Mouse (Mus musculus) gastrocnemius, postnatal 10 days (tissue): ENCODE data around the gene Camkmt. TPM values are rescaled to one million over a fixed set of nuclear protein-coding genes. Genes with fewer than 3 reads are reported as not detected.

Experiments used
- DNase-seq: peaks from one replicate; pipeline ENCODE4 v3.0.0; 2021; ENCODE audit warnings: mixed read lengths
- total RNA-seq, 2 experiments: library from RNA; stranded (reverse); gene quantifications; 2 replicates each; pipeline ENCODE4 v1.2.3; 2021

Gene Camkmt
- total RNA-seq, 2 experiments from 2014 or later: 1.6 to 2.8 TPM

DNA sequence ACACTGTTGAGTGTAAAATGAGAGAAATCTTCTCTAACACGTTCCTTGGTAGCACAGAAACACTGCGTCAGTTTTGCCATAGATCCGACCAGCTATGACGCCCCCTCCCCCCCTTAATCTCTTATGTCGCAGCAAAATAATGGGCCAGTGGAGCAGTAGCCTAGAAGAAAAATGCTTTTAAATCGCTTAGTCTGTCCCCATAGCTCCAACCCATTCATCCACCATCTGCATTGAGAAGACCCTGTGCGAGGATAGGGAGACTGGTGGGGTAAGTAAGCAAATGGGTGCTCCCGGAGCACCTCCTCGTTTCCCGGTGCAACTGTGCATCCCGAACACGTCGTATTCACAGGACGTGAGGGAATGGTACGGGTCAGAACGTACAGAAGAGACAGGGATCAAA lies 731 bp upstream of the Camkmt start:
- no peak for DNase-seq

DNA sequence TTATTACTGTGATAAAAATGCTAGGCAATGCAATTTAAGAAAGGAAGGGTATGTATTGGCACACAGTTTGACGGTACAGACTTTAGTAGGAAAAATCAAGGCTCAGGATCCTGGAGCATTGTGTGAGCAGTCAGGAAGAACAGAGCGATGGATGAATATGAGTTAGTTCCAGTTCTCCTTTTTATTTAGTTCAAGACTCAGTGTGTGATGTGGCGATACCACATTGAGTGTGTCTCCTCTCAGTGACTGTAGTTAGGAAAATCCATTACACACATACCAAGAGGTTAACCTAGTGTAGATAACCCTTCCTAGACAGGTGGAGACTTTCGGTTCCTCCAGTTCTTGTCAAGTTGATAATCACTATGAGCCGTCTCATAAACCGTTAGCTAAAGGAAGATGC lies 1.4 kb downstream of the Camkmt start:
- DNase-seq: no peak

DNA sequence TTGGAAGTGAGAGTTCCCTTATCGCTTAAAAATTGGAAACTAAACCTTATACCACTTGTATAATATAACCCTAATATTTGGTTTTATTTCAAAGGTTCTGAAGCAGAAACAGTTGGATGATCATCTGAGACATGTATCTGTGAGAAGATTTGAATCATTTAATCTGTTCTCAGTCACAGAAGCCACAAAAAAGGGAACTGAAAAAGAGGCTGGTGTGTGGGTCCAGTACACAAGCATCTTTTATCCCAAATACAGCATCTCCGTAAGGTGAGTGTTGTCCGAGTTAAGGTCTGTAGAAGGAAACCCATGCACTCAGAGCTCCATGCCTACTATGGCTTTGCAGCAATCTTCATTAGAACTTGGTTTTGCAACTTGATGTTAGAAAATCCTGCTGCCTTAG lies 6.0 kb downstream of the Camkmt start:
- no peak for DNase-seq

DNA sequence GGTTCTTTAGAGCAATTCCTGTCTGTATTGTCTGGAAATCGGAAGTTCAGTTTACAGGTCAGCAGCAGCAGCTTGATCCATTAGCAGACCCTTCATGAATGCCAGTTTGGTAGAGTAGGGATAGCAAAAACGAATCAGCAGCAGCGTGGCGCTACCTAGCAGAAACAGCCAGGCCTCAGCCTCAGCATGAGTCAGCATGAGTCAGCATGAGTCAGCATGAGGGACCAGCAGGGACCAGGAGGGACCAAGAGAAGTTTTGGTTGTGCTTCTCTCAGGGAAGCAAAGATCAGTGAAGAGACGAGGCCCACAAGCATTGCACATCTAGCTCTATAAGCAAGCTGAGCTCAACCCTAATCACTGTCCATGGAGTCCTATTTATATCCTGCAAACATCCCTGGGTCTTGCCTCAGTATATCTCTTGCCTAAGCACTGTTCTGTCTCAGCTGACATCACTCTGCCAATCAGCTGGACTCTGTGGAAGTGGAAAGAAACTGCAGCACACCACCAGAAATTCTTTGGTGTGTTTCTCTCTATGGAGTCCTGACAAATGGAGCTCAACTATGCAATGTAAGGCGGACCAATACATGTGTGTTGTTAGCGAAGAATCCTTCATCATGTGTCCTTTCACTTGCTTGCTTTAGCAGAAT lies 8.4 kb downstream of the Camkmt start:
- DNase-seq: no peak

DNA sequence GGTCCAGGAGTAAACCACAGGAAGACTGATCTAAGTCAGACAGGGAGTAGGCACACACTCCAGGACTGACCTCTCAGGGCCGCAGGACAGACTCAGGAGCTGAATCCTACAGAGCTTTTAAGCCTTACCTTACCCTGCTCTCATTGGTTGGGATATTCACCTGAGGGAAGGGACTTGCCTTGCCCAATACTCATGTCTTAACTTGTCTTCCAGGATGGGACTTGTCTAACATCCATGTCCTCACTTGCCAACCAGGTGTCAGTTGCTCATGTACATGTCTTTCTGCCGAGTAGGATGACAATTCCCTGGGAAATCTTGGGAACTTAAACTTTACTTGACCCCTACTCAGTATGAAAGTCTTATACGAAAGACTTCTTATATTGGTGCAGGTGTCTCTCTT lies 9.9 kb downstream of the Camkmt start:
- no peak for DNase-seq

DNA sequence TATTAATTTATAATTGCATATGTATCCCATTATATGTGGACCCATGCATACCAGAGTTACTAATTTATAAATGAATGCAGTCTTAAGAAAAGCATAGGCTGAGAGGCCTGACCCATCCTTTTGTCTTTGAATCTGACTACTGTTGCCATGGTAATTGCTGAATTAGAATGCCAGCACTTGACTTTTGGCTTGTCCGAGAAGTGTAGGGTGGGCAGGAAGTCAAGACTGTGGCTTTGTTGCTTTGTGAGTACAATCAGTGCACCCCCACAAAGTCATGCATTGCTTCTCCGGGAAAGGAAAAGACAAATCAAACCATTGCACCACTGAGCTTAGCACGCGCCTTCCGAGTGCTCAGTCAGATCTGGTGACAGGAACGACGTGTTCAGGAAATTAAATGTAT lies 11.4 kb downstream of the Camkmt start:
- DNase-seq: no peak

DNA sequence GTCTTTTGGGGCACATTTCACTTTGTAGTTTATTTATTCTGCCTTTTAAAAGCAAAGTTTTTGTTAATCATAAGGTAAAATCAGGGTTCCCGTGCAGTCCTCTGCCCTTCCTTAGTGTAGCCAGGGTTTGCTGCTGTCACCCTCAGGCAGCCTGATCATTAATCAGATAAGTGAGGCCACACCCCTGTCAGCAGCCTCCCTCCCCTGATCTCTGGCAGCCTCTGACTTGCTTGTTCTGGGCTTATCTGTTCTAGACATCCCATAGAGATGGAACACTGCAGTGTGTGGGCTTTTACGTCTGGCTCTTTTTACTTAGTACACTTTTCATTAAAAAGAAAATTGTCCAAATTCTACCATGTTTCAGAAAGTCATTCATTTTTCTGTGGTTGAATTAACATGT lies 13.0 kb downstream of the Camkmt start:
- DNase-seq: no peak

DNA sequence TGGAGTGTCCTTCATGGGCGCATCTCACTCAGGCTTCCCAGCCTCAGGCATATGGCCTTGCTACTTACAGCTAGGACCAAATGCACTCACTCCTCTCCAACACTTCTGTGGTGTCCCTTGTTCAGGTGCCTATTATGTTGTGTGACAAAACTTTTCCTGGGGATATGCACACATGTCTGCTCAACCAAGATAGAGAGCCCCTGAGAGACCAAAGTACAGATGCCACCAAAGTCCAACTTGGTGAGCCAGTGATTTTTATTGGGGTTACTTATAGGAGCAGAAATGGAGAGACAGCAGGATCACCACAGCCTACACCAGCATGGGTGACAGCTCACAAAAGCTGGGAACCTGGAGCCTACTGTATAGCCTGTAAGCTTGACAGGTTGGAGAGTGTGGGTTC lies 20.3 kb downstream of the Camkmt start:
- DNase-seq: no peak

DNA sequence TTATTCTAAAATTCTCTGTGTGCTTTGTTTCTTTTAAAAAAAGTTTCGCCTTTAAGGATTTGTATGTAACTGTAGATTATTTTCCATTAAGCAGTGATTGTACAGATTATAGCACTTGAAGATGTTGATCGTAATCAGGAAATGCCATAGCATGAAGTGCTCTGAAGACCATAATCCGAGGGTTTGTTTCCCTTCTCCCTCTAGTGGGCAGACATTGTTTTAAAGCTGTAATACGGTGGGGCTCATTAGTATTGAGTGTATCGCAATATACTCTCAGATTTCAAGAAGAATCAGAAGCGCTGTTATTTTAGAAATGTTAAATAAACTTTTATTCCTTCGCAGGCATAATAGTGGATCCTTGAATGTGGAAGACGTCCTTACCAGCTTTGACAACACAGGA lies 23.1 kb downstream of the Camkmt start:
- no peak for DNase-seq

DNA sequence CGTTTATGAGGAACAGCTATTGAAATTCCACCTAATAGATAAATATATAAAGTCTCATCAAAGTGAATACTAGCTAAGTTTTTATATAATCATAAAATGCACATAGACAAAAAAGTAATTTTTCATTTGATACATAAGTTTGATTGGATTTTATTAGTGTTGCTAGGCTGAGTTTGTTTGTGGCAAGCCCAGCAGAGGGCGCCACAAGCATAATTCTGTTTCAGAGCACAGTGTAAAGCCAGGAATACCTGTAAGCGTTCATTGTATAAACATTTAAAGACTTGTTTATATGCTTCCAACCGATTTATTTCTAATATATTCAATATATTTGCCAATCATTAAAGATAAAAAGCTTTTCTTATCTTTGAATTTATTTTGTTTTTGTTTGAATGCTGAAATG lies 26.3 kb downstream of the Camkmt start:
- peak; percentile 66 for DNase-seq

DNA sequence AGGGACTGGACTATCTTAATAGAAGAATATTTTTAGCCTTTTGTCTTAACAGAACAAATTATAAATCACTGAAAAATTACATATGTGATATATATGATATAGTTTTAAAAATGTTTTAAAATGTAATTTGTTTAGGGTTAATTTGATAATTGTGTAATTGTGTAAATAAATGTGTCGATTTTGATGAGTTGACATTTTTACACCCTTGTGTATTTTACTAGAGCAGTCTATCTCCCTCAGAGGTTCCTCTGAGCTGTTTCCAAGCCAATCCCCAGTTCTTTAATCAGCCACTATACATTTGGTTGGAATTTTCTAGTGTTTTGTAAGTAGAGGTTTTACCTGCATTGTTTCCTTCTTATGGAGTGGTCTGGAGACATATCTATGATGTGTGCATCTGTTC lies 48.0 kb downstream of the Camkmt start:
- no peak for DNase-seq

DNA sequence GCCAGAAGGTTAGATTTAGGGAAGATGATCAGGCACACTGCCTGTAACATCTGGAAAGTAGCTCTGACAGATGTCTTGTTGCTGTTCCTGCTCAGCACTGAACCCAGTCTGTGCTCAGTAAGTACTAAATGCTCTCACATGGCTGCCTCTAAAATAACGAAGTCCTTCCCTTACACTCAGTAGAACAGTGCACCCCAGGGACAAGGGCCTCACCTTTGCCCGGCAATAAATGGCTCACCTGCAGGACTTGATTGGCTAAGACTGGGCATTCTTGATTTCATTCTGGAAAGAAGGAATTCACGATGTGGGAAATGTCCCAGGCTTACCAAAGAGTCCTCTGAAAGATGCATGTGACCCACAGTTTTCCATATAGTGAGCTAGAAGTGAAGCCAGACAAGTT lies 51.3 kb downstream of the Camkmt start:
- DNase-seq: no peak

DNA sequence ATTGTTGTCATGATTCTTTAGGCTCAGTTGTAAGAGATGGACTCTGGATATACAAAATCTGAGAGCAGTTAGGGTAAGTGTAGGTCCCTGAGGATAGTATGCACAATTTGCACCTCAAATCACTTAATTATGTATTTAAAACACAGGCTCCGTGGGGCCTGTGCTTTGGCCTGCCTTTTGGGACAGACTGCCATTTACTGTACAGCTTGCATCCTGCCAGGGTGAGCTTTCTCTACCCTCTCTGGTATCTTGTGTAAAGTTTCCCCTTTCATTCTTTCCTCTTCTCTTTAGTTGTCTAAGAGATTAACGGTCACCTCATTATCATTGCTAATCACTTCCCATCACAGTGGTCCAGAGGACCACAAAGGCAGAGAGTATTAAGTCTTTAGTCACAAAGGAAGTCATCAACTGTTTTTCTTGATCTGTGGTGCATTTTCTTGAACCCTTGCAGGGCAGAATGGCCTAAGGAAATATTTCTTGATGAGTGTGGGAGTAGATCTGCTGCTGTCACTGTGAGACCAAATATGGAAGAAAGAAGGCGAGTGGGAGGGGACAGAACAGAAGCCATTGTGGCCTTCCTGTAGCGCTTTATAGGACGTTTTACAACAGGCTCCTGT lies 52.3 kb downstream of the Camkmt start:
- no peak for DNase-seq

DNA sequence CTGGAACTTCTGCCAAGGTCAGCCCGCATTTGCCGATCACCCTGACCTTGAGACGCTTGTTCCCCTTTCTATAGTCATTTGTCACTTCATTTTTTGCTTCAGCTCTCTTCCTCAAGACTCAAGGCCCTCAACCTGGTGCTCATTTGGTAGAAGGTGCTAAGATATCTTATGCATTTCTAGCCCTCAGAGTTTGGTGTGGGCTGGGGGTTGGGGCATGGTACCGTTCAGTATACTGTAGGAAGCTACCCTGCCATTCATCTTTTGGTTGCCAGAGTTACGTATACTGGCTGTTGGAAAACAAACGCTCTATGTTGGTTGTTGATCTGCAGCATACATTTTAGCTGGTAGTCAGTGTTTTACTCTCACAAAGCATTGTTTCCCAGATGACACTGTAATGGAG lies 53.8 kb downstream of the Camkmt start:
- no peak for DNase-seq

DNA sequence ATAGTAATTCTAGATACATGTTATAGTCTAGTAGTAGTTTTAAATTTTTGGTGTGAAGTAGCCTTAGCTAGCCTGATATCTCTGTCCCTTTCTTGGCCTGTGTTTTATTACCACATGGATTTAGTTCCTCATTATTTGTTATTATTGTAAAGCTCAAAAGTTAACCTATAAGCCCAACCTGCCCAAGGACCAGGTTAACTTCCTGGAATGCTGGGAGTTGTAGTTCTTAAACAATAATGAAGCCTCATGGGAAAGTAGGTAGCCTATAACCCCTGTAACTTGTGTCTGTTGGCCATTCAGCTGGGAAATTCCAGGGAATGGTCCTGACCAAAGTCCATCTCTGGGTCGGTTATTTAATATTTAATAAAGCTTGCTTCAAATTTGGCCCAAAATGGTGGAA lies 58.0 kb downstream of the Camkmt start:
- no peak for DNase-seq

DNA sequence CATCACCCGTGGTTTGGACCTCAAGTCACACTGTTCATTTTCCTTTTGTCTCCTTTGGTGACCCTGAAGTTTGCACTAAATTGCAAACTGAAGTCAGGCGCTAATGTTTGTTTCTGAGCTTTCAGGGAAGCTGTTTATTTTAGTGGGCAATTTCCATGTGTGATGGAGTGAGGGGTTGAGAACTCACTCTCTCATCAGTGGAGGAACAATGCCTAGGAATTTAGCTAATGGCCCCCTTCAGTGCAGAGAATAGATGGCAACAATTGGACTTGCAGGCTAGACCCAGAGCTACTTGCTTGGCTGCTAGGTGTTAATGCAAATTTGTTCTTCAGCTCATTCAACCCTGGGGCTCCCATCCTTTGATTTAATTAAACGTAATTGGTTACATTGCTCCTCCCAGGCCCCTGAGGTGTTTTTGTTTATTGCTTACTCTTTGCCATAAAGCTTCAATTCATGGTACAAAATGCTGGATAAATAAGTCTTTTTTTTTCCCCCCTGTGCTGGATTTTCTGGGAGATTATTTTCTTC lies 58.9 kb downstream of the Camkmt start:
- DNase-seq: no peak

DNA sequence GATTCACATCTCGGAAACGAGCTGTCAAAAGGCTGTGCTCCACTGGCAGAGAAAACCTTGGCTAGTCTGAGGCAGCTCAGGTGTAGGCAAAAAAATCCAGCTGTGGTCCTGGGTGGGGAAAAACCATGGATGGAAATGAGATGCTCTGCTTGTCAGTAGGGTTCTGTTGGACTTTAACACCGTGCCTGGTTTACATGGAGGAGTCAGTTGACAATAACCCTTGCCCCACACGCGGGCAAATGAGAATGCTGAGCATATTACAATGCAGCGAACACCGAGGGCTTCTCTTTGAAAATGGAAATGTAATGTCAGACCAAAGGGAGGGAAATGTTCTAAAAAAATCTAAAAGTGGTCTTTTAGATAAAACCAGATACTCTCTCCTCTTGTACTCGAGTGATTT lies 60.9 kb downstream of the Camkmt start:
- no peak for DNase-seq

DNA sequence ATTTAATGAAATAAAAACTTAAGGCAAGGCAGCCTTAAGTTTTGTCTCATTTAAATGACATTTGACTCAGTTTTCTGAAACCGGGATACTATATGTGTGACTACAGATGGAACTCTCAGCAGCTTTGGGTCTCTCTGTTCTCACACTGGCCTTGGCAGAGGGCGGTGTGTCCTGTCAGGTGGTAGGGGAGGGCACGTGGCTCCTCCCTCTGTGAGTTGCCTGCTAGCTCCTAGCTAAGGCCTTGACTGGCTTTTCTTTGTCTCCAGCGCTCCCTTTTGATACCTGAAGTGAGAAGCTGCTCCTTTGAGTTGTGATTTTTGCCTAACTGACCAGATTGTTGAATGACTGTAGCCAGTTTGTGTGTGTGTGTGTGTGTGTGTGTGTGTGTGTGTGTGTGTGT lies 67.8 kb downstream of the Camkmt start:
- DNase-seq: no peak

DNA sequence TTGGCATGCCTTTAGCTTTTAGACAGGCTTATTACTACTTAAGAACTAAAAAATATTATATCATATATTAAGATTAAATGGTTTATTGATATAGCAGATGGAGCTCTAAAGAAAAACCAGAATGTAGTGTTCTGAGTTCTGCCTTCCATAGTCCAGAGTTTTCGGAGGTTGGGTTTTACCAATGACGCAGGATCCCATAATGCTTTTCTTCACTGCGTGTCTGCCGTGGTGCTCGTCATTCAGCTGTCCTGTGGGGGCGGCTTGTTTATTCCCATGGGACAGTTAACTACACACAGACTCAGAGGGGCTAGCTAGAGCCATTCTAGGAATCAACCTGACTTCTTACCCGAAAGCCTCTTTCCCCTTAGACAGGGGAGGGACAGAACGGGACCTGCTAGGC lies 69.2 kb downstream of the Camkmt start:
- no peak for DNase-seq

DNA sequence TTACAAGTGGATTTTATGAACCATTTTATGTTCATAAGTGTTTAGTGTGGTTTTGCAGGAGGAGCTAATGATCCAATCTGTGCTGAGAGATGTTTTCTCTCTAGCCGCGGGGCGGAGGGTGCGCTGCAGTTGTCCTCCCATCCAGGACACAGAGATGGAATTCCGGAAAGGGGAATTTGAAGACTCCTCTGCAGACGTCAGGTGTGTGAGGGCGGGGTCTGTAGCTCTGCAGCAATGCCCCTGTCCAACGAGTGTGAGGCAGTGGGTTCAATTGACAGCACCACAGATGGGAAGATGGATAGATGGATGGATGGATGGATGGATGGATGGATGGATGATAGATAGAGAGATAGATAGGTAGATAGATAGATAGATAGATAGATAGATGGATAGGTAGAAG lies 70.4 kb downstream of the Camkmt start:
- no peak for DNase-seq

DNA sequence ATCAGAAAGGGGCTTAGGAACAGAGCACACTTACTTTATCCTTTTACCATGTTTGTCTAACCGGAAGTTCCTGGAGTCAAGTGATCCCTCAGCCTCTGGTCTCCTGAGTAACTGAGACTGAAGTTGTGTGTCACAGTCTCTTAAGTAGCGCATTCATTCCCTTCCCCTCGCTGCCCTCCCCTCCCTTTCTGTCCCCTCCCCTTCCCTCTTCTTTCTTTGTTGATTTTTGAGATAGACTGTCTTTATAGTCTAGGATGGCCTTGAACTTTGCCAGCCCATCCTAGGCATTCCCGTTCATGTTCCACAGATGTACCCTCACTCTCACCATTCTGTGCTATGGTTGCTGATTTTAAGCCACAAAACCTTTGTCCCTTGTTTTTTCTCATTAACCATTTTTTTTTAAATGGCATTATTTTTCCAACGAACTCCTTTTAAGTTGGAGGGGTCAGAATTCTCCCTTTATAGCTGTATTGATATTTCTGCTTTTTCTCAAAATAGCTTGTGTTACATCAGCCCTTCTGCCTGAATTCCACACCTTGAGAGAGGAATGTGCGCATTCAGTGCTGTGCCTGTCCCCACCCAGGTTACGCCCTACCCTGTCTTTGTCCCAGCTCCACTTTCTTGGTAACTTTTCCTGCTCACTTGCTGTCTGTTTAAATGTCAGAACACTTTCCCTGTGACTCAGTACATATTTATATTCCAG lies 72.4 kb downstream of the Camkmt start:
- no peak for DNase-seq

DNA sequence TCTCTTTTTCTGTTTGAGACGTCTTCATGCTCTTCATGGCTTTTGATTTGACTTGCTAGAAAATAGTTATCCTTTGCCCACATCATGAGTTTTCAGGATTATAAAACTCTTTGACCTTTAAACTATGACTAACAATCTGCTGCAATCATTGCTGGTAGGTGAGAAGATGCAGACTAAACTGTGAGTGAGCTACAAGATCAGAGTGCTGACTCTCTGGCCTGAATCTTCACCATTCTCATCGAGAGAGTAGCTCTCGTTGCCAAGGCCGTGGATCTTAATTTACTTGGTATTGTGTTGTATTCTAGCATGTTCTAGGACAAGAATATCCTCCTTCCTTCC lies 72.9 kb downstream of the Camkmt start:
- no peak for DNase-seq

DNA sequence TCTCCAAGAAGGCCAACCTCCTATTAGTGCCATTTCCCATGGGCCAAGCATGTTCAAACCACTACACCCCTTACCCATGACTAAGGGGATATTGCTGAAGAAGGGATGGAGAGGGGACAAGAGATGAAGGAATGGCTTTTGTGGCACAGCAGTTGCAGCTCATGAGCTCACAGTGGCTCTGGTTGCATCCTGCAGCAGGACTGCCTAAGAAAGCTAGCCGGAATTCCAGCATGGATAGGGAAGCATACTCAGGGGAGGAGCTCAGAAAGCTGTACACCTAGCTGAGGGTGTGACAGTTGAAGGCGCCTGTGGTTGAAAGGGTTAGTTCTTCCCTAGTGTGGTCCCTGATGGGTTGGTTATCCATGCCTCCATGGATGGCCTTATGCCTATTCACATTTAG lies 78.4 kb downstream of the Camkmt start:
- no peak for DNase-seq
